ENCODE assay signal across 8 mouse cellular contexts in genomic region chr2:168154090-168154881, GRCm38 (mm10). TPM values are rescaled to one million over a fixed set of nuclear protein-coding genes. Genes with fewer than 3 reads are reported as not detected.
DNase-seq lines count a peak whose midpoint lies in the region; ATAC-seq and TF ChIP-seq lines count a peak whose summit lies in the region.

No protein-coding gene starts in this region.

- H3K9me3 ChIP-seq in heart, embryonic 14.5 days (ENCODE audit: control insufficient read depth, low read length): no peaks in the 10 kb centered on the region
- no peaks in the 10 kb centered on the region for H3K9me3 ChIP-seq in liver, embryonic 13.5 days (replicated peaks)
- no peaks in the 10 kb centered on the region for H3K9me3 ChIP-seq in stomach, embryonic 15.5 days

- peak overlapping the region; percentile 49 for H3K4me2 ChIP-seq in heart, embryonic 14.5 days (ENCODE audit: low read length)
- peak overlapping the region; percentile 68 for H3K4me2 ChIP-seq in liver, embryonic 13.5 days
- peak overlapping the region; percentile 38 for H3K4me2 ChIP-seq in stomach, embryonic 15.5 days

- ATAC-seq in heart, embryonic 14.5 days (ENCODE audit: insufficient number of reproducible peaks, insufficient read depth, low FRiP score, low read depth): peak; percentile 86
- peak; percentile 97 for ATAC-seq in liver, embryonic 13.5 days (ENCODE audit: low read depth)
- peak; percentile 95 for ATAC-seq in stomach, embryonic 15.5 days (ENCODE audit: insufficient read depth, low FRiP score, low read depth)

- DNase-seq in CD4-positive helper T cell, adult 2 months (ENCODE audit: low read depth, low spot score): peak; percentile 91
- DNase-seq in fibroblast of lung, adult 2 months (ENCODE audit: low read depth): peak; percentile 75
- peak; percentile 93 for DNase-seq in kidney, postnatal 10 days
- peak; percentile 93 for DNase-seq in liver, embryonic 13.5 days
- peak; percentile 93 for DNase-seq in neural tube, embryonic 10.5 days (ENCODE audit: extremely low spot score, low spot score)

- no peak overlapping the region for H3K27ac ChIP-seq in bone marrow macrophage, adult 2 months (ENCODE audit: insufficient read depth, low read depth, low read length)
- H3K27ac ChIP-seq in heart, embryonic 14.5 days (replicated peaks in 1 of 2; ENCODE audit: control insufficient read depth in 1 of 2, insufficient read depth in 1 of 2, low read depth in 2 of 2, low read length in 2 of 2): peak overlapping the region; percentile 84 to 91
- H3K27ac ChIP-seq in liver, embryonic 13.5 days: peak overlapping the region; percentile 89
- peak overlapping the region; percentile 62 for H3K27ac ChIP-seq in stomach, embryonic 15.5 days

- peaks cover 2% of the 10 kb centered on the region; the same call in 1 of the 2 replicates for H3K4me1 ChIP-seq in bone marrow macrophage, adult 2 months (ENCODE audit: control insufficient read depth, insufficient read depth, low read length)
- peaks cover 15 to 26% of the 10 kb centered on the region in 2 experiments for H3K4me1 ChIP-seq in heart, embryonic 14.5 days (ENCODE audit: control insufficient read depth in 2 of 2, insufficient read depth in 2 of 2, low read length in 2 of 2)
- peaks cover 64% of the 10 kb centered on the region for H3K4me1 ChIP-seq in liver, embryonic 13.5 days (replicated peaks)
- peaks cover 21% of the 10 kb centered on the region for H3K4me1 ChIP-seq in stomach, embryonic 15.5 days

- peak; percentile 28; the same call in 1 of the 2 replicates for TF ChIP-seq CTCF in bone marrow macrophage, adult 2 months (IDR thresholded peaks at IDR 0.05; ENCODE audit: low read depth, low read length)

- H3K36me3 ChIP-seq in heart, embryonic 14.5 days (ENCODE audit: control insufficient read depth, insufficient read depth, low read length): no peaks in the 10 kb centered on the region
- no peaks in the 10 kb centered on the region for H3K36me3 ChIP-seq in liver, embryonic 13.5 days
- H3K36me3 ChIP-seq in stomach, embryonic 15.5 days: no peaks in the 10 kb centered on the region

- no peak for TF ChIP-seq POLR2A in bone marrow macrophage, adult 2 months (IDR thresholded peaks at IDR 0.05; ENCODE audit: borderline replicate concordance, low read depth, low read length)

- peak overlapping the region; percentile 30; the same call in 1 of the 2 replicates for H3K9ac ChIP-seq in heart, embryonic 14.5 days (ENCODE audit: low read length)
- peak overlapping the region; percentile 69 for H3K9ac ChIP-seq in liver, embryonic 13.5 days
- H3K9ac ChIP-seq in stomach, embryonic 15.5 days: no peak overlapping the region

- WGBS in heart, embryonic 14.5 days: 17% methylated on average over 14 of the region's 14 CpGs
- 20% methylated on average over 13 of the region's 14 CpGs for WGBS in liver, embryonic 13.5 days (ENCODE audit: insufficient replicate concordance)
- WGBS in stomach, embryonic 15.5 days: 17% methylated on average over 14 of the region's 14 CpGs

- H3K4me3 ChIP-seq in bone marrow macrophage, adult 2 months (ENCODE audit: insufficient read depth, low read length): no peak overlapping the region
- peak overlapping the region; percentile 11 to 14 for H3K4me3 ChIP-seq in heart, embryonic 14.5 days (ENCODE audit: control insufficient read depth in 1 of 2, insufficient read depth in 1 of 2, low read depth in 1 of 2, low read length in 2 of 2)
- peak overlapping the region; percentile 39 for H3K4me3 ChIP-seq in liver, embryonic 13.5 days (replicated peaks)
- peak overlapping the region; percentile 9 for H3K4me3 ChIP-seq in stomach, embryonic 15.5 days (replicated peaks)

- no peaks in the 10 kb centered on the region for H3K27me3 ChIP-seq in heart, embryonic 14.5 days (ENCODE audit: control insufficient read depth, insufficient read depth, low read length)
- H3K27me3 ChIP-seq in liver, embryonic 13.5 days: peaks cover 22% of the 10 kb centered on the region
- no peaks in the 10 kb centered on the region for H3K27me3 ChIP-seq in stomach, embryonic 15.5 days (replicated peaks)

RNA-seq across cellular contexts. Expression of gene Adnp, which starts 52.6 kb away (rescaled TPM):
- polyA plus RNA-seq in bone marrow macrophage, adult 2 months (2012; ENCODE audit: insufficient read depth, insufficient read length, missing spikeins): 15.9 and 16.3 TPM in 2 replicates
- polyA plus RNA-seq in heart, embryonic 14.5 days (2014; fragmentation: Nextera tagmentation; extraction: Ambion mirVana): 8.7 and 11.0 TPM in 2 replicates
- 0.71 and 0.91 TPM in 2 replicates for polyA plus RNA-seq in liver, embryonic 13.5 days (2015; fragmentation: Nextera tagmentation; extraction: Ambion mirVana)
- 10.2 and 10.5 TPM in 2 replicates for polyA plus RNA-seq in stomach, embryonic 15.5 days (2015; fragmentation: Nextera tagmentation; extraction: Ambion mirVana)
